Mouse (Mus musculus) lung, adult 2 months (tissue): ENCODE results near the gene Pole4. TPM values are rescaled to one million over a fixed set of nuclear protein-coding genes. Genes with fewer than 3 reads are reported as not detected.

Experiments
- DNase-seq: peaks from one replicate; pipeline ENCODE4 v3.0.0; 2022
- H3K4me1 ChIP-seq: fragments of 200-500 bp; 2 replicates; pipeline ENCODE4 v1.6.1; 2011; ENCODE audit warnings: low read length; ENCODE audit not compliant: control insufficient read depth, insufficient read depth
- H3K4me3 ChIP-seq: fragments of 200-500 bp; replicated peaks from 2 replicates; pipeline ENCODE3; 2011; ENCODE audit warnings: low read depth, mild to moderate bottlenecking, control low read depth, low read length; ENCODE audit errors: extremely low read depth
- CTCF ChIP-seq: fragments of 200-500 bp; IDR thresholded peaks from 2 replicates; pipeline ENCODE4 v1.5.1; 2011; ENCODE audit warnings: mild to moderate bottlenecking, low read length, control low read depth; ENCODE audit not compliant: insufficient read depth
- POLR2A ChIP-seq: fragments of 200-500 bp; IDR thresholded peaks from 2 replicates; pipeline ENCODE4 v1.6.1; 2011; ENCODE audit warnings: low read depth, mild to moderate bottlenecking, control low read depth, low read length, borderline replicate concordance; ENCODE audit errors: extremely low read depth
- WGBS: fragments of 180-500 bp; shearing (Covaris S2); methylation state at CpG from one replicate; pipeline ENCODE4 v1.1.7; 2018; 5-methylcytosine and 5-hydroxymethylcytosine counted together
- polyA plus RNA-seq: library from polyadenylated mRNA; depleted of rRNA; stranded (reverse); fragments of >200 nt; gene quantifications from 2 replicates; pipeline ENCODE4 v1.2.3, GENCODE M21; 2012; rRNA removed

Gene Pole4
- polyA plus RNA-seq: 13.6 and 15.5 TPM in 2 replicates

DNA sequence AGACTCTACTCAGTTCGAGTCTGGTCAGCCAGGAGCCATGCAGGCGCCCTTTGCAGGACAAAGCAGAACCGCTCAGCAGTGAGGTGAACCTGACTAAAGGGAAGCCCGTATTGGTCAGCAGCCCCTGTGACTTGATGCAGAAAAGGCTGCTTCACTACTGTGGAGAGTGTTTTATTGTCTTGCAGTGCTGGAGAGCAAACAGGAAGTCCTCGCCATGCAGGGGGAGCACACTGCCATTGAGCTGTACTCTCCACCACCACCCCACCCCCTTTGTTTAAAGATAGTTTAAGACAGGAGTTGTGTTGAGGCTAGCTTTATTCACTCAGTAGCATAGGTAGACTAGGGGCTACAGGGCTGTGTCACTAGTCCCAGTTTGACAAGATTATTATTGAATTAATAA is at the start of gene Pole4:
Gene Pole4, minus strand, starts transcription at position 145 of the 400 bp plus-strand sequence.
- 74% methylated on average over 5 of the region's 5 CpGs for WGBS
- no peak within 1 kb of the TSS for H3K4me3 ChIP-seq
- DNase-seq: no peak
- no peak for TF ChIP-seq POLR2A
- no peak for TF ChIP-seq CTCF
- no peaks in the 10 kb centered on the region for H3K4me1 ChIP-seq

DNA sequence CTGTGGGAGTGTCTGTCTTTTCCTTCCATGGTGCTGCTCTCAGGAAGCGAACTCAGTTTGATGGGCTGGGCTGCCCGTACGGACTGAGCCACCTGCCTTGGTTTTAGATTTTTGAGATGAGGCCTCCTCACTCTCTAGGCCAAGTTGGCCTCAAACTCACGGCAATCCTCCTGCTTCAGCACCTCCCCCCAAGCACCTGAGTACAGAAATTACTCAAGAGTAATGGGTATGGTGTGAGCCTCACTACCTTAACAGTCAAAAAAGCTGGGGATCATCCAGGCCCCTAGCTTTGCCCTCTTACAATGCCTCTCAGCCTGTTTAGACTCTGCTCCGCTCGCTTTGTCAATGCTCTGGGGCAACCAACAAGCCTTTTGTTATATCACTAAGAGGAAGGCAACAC is 49.6 kb upstream of the Pole4 start:
- Histone ChIP-seq H3K4me1 (peaks cover 6% of the 10 kb centered on the region), H3K4me3 (no peak overlapping the region)
- 93% methylated on average over 6 of the region's 6 CpGs for WGBS
- no peak for TF ChIP-seq POLR2A
- no peak for TF ChIP-seq CTCF
- no peak for DNase-seq

- WGBS: 70% methylated on average over 14 of the region's 14 CpGs
- H3K4me3 ChIP-seq: no peak overlapping the region
- DNase-seq: no peak
- TF ChIP-seq CTCF (peak; percentile 54; the same call in 1 of the 2 replicates), POLR2A (no peak)
- peaks cover 6% of the 10 kb centered on the region for H3K4me1 ChIP-seq
These were observed 48.6 kb upstream of the Pole4 start for GRCm38 (mm10) chr6:82753638-82754361.

GRCm38 (mm10) chr6:82753061-82753460 is 47.9 kb upstream of the Pole4 start:
- no peak for DNase-seq
- peaks cover 6% of the 10 kb centered on the region for H3K4me1 ChIP-seq
- 44% methylated on average over 11 of the region's 11 CpGs for WGBS
- H3K4me3 ChIP-seq: no peak overlapping the region
- no peak for TF ChIP-seq POLR2A
- TF ChIP-seq CTCF: no peak

- 82% methylated on average over 7 of the region's 7 CpGs for WGBS
- no peak overlapping the region for H3K4me3 ChIP-seq
- TF ChIP-seq POLR2A: no peak
- TF ChIP-seq CTCF: no peak
These were observed 46.6 kb upstream of the Pole4 start for GRCm38 (mm10) chr6:82751791-82752190.

DNA sequence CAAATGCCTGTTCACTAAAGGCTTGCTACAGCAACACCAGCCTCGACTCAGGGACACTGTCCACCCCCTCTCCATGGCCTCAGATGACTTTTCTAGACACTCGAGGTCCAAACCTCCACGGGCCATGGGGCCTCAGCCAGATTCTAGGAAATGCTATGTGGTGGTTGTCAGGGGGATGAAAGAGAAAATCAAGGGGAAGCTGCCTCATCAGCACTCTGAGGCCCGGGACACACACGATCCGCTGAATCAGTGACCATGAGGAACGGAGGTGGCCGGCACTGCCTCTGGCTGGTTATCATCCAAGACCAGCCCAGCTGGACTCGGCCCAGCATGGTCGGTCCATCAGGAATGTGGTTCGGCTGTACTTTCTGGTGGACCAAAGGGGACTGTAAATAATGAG is 45.9 kb upstream of the Pole4 start:
- WGBS: 54% methylated on average over 11 of the region's 11 CpGs
- no peak for DNase-seq
- Histone ChIP-seq H3K4me1 (peaks cover 6% of the 10 kb centered on the region), H3K4me3 (no peak overlapping the region)
- TF ChIP-seq POLR2A (no peak), CTCF (no peak)

More at GRCm38 (mm10) chr6:82751791-82752190, 46.6 kb upstream of the Pole4 start:
- no peak for DNase-seq
- peaks cover 6% of the 10 kb centered on the region for H3K4me1 ChIP-seq

- 63% methylated on average over 2 of the region's 2 CpGs for WGBS
- TF ChIP-seq CTCF (no peak), POLR2A (no peak)
- Histone ChIP-seq H3K4me3 (no peak overlapping the region), H3K4me1 (peaks cover 6% of the 10 kb centered on the region)
- DNase-seq: no peak
These were observed 44.9 kb upstream of the Pole4 start for GRCm38 (mm10) chr6:82750063-82750462.

- 78% methylated on average over 9 of the region's 9 CpGs for WGBS
- H3K4me3 ChIP-seq: no peak overlapping the region
- TF ChIP-seq CTCF (no peak), POLR2A (no peak)
- H3K4me1 ChIP-seq: peaks cover 6% of the 10 kb centered on the region
- no peak for DNase-seq
These were observed 43.0 kb upstream of the Pole4 start for GRCm38 (mm10) chr6:82748106-82748672.

- H3K4me1 ChIP-seq: peaks cover 6% of the 10 kb centered on the region
- no peak for DNase-seq
- H3K4me3 ChIP-seq: no peak overlapping the region
- WGBS: 39% methylated on average over 5 of the region's 5 CpGs
- TF ChIP-seq POLR2A: no peak
- TF ChIP-seq CTCF: no peak
These were observed 41.9 kb upstream of the Pole4 start for GRCm38 (mm10) chr6:82747085-82747484.

DNA sequence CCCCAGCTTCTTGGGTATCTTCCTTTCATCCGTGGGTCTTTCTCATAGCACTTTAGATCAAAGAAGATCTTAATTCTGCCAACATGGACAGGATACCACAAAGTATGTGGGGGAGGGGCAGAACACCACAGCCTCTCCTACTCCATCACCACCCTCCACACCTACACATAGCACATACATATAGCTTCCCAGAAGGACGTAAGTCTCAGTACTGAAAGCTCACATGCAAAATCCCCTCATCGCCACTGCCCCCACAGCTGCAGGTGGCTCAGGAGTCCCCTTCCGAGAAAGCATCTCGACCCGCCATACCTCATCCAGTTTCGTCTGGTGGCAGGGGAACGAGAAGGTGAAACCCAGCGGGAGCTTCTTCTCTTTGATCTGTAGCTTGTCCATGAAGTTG is 39.4 kb upstream of the Pole4 start:
- Histone ChIP-seq H3K4me3 (no peak overlapping the region), H3K4me1 (peaks cover 3% of the 10 kb centered on the region; the same call in 1 of the 2 replicates)
- DNase-seq: no peak
- TF ChIP-seq CTCF (no peak), POLR2A (no peak)
- WGBS: 87% methylated on average over 9 of the region's 9 CpGs
